Mouse (Mus musculus): ENCODE results near the gene Chn1. TPM values are rescaled to one million over a fixed set of nuclear protein-coding genes. Genes with fewer than 3 reads are reported as not detected.
A peak's percentile ranks its signal among the peaks of the same experiment; 100 is the strongest.

Chn1 gene
- polyA plus RNA-seq, 1 experiment: 20.0 TPM

DNA sequence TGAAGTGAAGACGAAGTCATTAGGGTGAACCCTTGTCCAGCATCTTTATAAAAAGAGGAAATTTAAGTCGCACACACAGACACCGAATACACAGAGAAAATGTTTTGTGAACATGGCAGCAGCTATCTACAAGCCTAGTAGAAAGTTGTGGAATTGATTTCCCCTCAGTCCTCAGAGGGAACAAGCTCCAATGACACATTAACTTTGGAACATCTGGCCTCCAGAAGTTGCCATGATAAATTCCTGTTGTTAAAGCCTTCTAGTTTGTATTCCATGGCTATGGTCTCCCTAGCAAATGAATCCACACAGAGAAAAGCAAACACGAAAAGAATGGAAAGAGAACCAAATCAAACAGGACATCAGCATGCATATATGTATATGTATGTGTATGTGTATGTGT, 201.6 kb downstream of the Chn1 start:
- Histone ChIP-seq H3K79me2 (ENCODE audit: control insufficient read depth, insufficient read depth) (peaks cover 37% of the 10 kb centered on the region), H3K36me3 (ENCODE audit: control insufficient read depth, insufficient read depth) (peaks cover 15% of the 10 kb centered on the region), H3ac (ENCODE audit: control insufficient read depth, insufficient read length, low read depth) (no peak overlapping the region), H3K27me3 (ENCODE audit: control insufficient read depth, insufficient read depth, insufficient read length) (no peaks in the 10 kb centered on the region), H3K4me3 (ENCODE audit: insufficient read depth, poor library complexity, severe bottlenecking) (no peak overlapping the region), H3K79me3 (ENCODE audit: low read depth) (peaks cover 14% of the 10 kb centered on the region)
- TF ChIP-seq MAX (IDR thresholded peaks at IDR 0.05) (no peak), MYOG (IDR thresholded peaks at IDR 0.05; ENCODE audit: control insufficient read depth, extremely low read depth, insufficient read length) (no peak), USF1 (IDR thresholded peaks at IDR 0.05; ENCODE audit: low read depth) (no peak), FOSL1 (IDR thresholded peaks at IDR 0.05; ENCODE audit: insufficient read depth, low read length, poor library complexity, severe bottlenecking) (no peak), CTCF (IDR thresholded peaks at IDR 0.05; ENCODE audit: control insufficient read depth, insufficient read depth, insufficient read length) (no peak)

DNA sequence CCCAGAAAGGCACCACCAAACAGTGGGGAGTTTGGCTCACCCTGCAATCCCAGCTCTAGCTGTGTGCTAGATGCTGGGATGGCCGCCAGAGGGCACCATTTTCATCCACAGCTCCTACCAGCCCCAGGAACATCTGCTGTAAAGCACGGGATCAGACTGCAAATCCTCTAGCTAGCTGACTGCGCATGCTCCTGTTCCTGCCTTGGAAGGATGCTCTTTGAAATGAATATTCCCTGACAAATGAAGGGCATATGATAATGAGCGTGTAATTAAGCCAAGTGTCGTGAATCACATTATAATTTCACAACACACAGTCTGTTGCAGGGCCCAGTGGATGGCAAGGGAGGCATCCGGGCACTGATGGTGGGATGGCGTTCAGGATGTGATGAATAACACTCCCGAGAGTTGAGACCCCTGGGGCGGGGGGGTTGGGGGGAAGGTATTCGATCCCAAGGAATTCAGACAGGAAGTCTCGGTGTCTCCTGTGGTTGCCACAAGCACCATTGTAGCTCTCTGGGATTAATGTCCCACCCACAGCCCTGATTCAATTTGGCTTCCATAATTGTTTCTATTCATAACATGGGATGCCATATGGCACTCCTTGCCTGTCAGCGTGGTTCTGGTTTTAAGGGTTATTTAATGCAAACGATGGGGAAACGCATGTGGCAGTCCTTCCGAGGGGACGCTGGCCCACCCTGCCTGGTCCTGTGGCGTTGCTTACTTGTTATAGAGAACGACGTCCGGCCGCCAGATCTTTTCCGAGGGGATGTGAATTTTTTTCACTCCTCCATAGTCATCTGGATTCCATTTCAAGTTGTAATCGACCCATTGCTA, 202.4 kb downstream of the Chn1 start:
- no peak overlapping the region for H3ac ChIP-seq (ENCODE audit: control insufficient read depth, insufficient read length, low read depth)

GRCm38 (mm10) chr2:73571901-73572300, 203.2 kb downstream of the Chn1 start:
- TF ChIP-seq USF1 (IDR thresholded peaks at IDR 0.05; ENCODE audit: low read depth) (no peak), CTCF (IDR thresholded peaks at IDR 0.05; ENCODE audit: control insufficient read depth, insufficient read depth, insufficient read length) (no peak), MYOD1 (IDR thresholded peaks at IDR 0.05; ENCODE audit: control insufficient read depth, insufficient read length, low read depth) (no peak), MYOG (IDR thresholded peaks at IDR 0.05; ENCODE audit: control insufficient read depth, extremely low read depth, insufficient read length) (no peak), MAX (IDR thresholded peaks at IDR 0.05) (no peak), CEBPB (IDR thresholded peaks at IDR 0.05; ENCODE audit: low read depth) (no peak), FOSL1 (IDR thresholded peaks at IDR 0.05; ENCODE audit: insufficient read depth, low read length, poor library complexity, severe bottlenecking) (no peak)
- H3K36me3 ChIP-seq (ENCODE audit: control insufficient read depth, insufficient read depth): peaks cover 15% of the 10 kb centered on the region
- H3K79me3 ChIP-seq (ENCODE audit: low read depth): no peaks in the 10 kb centered on the region
- no peaks in the 10 kb centered on the region for H3K27me3 ChIP-seq (ENCODE audit: control insufficient read depth, insufficient read depth, insufficient read length)
- H3ac ChIP-seq (ENCODE audit: control insufficient read depth, insufficient read length, low read depth): no peak overlapping the region
- H3K79me2 ChIP-seq (ENCODE audit: control insufficient read depth, insufficient read depth): peaks cover 21% of the 10 kb centered on the region
- H3K4me3 ChIP-seq (ENCODE audit: insufficient read depth, poor library complexity, severe bottlenecking): no peak overlapping the region

More for the DNA sequence above, 202.4 kb downstream of the Chn1 start:
- Histone ChIP-seq H3K27me3 (ENCODE audit: control insufficient read depth, insufficient read depth, insufficient read length) (no peaks in the 10 kb centered on the region), H3K4me3 (ENCODE audit: insufficient read depth, poor library complexity, severe bottlenecking) (no peak overlapping the region), H3K79me2 (ENCODE audit: control insufficient read depth, insufficient read depth) (peaks cover 29% of the 10 kb centered on the region), H3K36me3 (ENCODE audit: control insufficient read depth, insufficient read depth) (peaks cover 15% of the 10 kb centered on the region), H3K79me3 (ENCODE audit: low read depth) (peaks cover 8% of the 10 kb centered on the region)
- TF ChIP-seq MAX (IDR thresholded peaks at IDR 0.05) (no peak), MYOG (IDR thresholded peaks at IDR 0.05; ENCODE audit: control insufficient read depth, extremely low read depth, insufficient read length) (no peak), USF1 (IDR thresholded peaks at IDR 0.05; ENCODE audit: low read depth) (no peak), MYOD1 (IDR thresholded peaks at IDR 0.05; ENCODE audit: control insufficient read depth, insufficient read length, low read depth) (no peak), CTCF (IDR thresholded peaks at IDR 0.05; ENCODE audit: control insufficient read depth, insufficient read depth, insufficient read length) (peak; percentile 89)

DNA sequence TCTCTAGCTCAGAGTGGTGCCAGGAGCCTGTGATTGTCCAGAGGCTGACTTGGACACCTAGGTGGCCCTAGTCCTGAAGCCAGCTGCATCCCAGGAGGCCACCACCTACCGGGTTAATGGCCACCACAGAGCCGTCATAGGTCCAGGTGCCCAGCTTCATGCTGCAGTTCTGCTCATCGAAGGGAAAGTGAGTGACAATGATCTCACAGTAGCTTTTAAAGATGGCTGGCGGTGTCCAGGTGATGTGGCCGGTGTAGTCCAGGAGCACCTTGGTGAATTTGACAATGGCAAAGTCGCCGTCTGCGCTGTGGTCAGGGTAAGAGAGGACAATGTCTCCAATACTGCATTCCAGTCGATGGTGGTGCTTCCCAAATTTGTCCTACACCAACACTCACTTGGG, 203.8 kb downstream of the Chn1 start:
- Histone ChIP-seq H3K79me3 (ENCODE audit: low read depth) (no peaks in the 10 kb centered on the region), H3ac (ENCODE audit: control insufficient read depth, insufficient read length, low read depth) (no peak overlapping the region), H3K4me3 (ENCODE audit: insufficient read depth, poor library complexity, severe bottlenecking) (no peak overlapping the region), H3K79me2 (ENCODE audit: control insufficient read depth, insufficient read depth) (peaks cover 16% of the 10 kb centered on the region), H3K36me3 (ENCODE audit: control insufficient read depth, insufficient read depth) (peaks cover 18% of the 10 kb centered on the region), H3K27me3 (ENCODE audit: control insufficient read depth, insufficient read depth, insufficient read length) (no peaks in the 10 kb centered on the region)
- no peak for TF ChIP-seq FOSL1 (IDR thresholded peaks at IDR 0.05; ENCODE audit: insufficient read depth, low read length, poor library complexity, severe bottlenecking)
- no peak for TF ChIP-seq MYOD1 (IDR thresholded peaks at IDR 0.05; ENCODE audit: control insufficient read depth, insufficient read length, low read depth)
- no peak for TF ChIP-seq CTCF (IDR thresholded peaks at IDR 0.05; ENCODE audit: control insufficient read depth, insufficient read depth, insufficient read length)
- no peak for TF ChIP-seq CEBPB (IDR thresholded peaks at IDR 0.05; ENCODE audit: low read depth)
- TF ChIP-seq USF1 (IDR thresholded peaks at IDR 0.05; ENCODE audit: low read depth): no peak
- no peak for TF ChIP-seq MYOG (IDR thresholded peaks at IDR 0.05; ENCODE audit: control insufficient read depth, extremely low read depth, insufficient read length)
- TF ChIP-seq MAX (IDR thresholded peaks at IDR 0.05): no peak

DNA sequence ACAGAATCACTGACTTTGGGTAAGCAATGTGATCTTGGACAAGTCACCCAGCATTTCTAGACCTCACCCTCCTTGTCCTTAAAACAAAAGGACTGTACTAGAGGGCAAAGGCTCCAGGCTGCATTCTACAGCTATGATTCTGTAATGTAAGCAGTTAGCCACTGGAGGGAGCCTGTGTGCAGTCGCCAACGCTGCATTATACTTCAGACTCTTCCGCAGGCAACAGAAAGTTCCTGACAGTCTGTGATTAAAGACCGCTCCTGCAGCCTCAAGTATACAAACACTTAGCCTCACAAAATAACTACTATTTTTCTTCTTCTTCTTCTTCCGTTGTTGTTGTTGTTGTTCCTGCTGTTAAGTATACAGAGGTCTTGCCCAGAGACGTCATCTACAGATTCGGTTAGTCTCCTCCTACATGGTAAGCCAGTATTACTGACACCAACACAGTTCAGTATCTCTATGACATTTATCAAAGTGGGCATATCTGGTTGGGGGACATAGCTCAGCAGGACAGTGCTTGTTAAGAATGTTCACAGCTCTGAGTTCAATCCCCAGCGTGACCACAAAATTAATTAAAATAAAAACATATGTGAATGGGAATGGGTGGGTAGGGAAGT, 208.0 kb downstream of the Chn1 start:
- H3K4me3 ChIP-seq (ENCODE audit: insufficient read depth, poor library complexity, severe bottlenecking): no peak overlapping the region
- peaks cover 20% of the 10 kb centered on the region for H3K36me3 ChIP-seq (ENCODE audit: control insufficient read depth, insufficient read depth)
- H3ac ChIP-seq (ENCODE audit: control insufficient read depth, insufficient read length, low read depth): no peak overlapping the region
- no peaks in the 10 kb centered on the region for H3K27me3 ChIP-seq (ENCODE audit: control insufficient read depth, insufficient read depth, insufficient read length)
- no peaks in the 10 kb centered on the region for H3K79me3 ChIP-seq (ENCODE audit: low read depth)
- no peaks in the 10 kb centered on the region for H3K79me2 ChIP-seq (ENCODE audit: control insufficient read depth, insufficient read depth)
- TF ChIP-seq MAX (IDR thresholded peaks at IDR 0.05) (no peak), CTCF (IDR thresholded peaks at IDR 0.05; ENCODE audit: control insufficient read depth, insufficient read depth, insufficient read length) (peak; percentile 32)

DNA sequence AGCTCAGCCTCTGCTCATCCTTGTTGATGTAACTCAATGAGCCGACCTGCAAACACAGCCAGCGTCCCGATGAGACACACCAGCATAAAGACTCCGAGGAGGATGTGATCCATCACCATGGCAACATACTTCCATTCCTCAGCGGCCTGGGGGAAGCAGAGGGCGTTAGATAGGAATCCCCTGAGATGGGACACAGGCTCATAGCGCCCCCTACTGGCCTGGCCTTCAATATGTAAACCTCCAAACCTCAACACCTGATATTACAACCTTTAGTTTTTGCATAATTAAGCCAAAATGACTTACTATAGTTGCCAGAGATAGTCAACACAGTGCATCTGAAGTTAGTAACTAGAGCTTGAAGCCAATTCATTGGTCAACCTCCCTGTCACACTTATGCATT, 209.0 kb downstream of the Chn1 start:
- H3ac ChIP-seq (ENCODE audit: control insufficient read depth, insufficient read length, low read depth): no peak overlapping the region

More for the DNA sequence above, 209.0 kb downstream of the Chn1 start:
- H3K79me3 ChIP-seq (ENCODE audit: low read depth): no peaks in the 10 kb centered on the region
- H3K79me2 ChIP-seq (ENCODE audit: control insufficient read depth, insufficient read depth): no peaks in the 10 kb centered on the region
- no peaks in the 10 kb centered on the region for H3K27me3 ChIP-seq (ENCODE audit: control insufficient read depth, insufficient read depth, insufficient read length)
- peaks cover 20% of the 10 kb centered on the region for H3K36me3 ChIP-seq (ENCODE audit: control insufficient read depth, insufficient read depth)
- TF ChIP-seq MYOD1 (IDR thresholded peaks at IDR 0.05; ENCODE audit: control insufficient read depth, insufficient read length, low read depth) (no peak), USF1 (IDR thresholded peaks at IDR 0.05; ENCODE audit: low read depth) (no peak)
- H3K4me3 ChIP-seq (ENCODE audit: insufficient read depth, poor library complexity, severe bottlenecking): no peak overlapping the region
